Mouse (Mus musculus): ENCODE measurements at regions not wholly inside any gene's neighbourhood (a gene's known extent, or its start where the extent isn't known, plus 50 kb on each side); places are given as distances from the start of the nearest gene placed in this dataset.

DNA sequence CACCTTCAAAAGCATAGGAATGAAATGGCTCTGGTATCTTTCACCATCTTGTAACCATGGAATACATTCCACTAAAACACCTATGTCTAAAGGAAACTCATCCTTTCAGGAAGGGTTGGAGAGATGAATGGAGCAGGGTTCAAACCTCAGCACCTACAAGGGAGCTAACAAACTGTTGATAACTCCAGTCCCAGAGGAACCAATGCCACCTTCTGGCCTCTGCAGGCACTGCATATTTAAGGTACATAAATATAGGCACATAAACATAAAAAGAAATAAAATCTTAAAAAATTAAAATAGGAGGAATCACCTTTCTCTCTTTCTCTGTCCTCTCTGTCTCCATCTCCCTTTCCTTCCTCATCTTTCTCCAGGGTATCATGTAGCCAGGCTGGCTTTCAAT lies 256.9 kb downstream of the Gm11361 start:
- Histone ChIP-seq H3K4me1 (replicated peaks) (peaks cover 6% of the 10 kb centered on the region; the same call in 1 of the 2 replicates), H3K9ac (replicated peaks) (no peak overlapping the region), H3K27ac (no peak overlapping the region), H3K4me2 (no peak overlapping the region), H3K9me3 (no peaks in the 10 kb centered on the region), H3K4me3 (replicated peaks) (no peak overlapping the region), H3K36me3 (no peaks in the 10 kb centered on the region), H3K27me3 (no peaks in the 10 kb centered on the region)
- ATAC-seq (ENCODE audit: insufficient number of reproducible peaks, insufficient read depth, low FRiP score, low TSS enrichment, low read depth) = no peak

GRCm38 (mm10) chr13:28513336-28513735 lies 256.0 kb downstream of the Gm11361 start:
- Histone ChIP-seq H3K27me3 (no peaks in the 10 kb centered on the region), H3K4me1 (replicated peaks) (peaks cover 6% of the 10 kb centered on the region; the same call in 1 of the 2 replicates), H3K36me3 (no peaks in the 10 kb centered on the region), H3K27ac (no peak overlapping the region), H3K9me3 (no peaks in the 10 kb centered on the region), H3K4me2 (no peak overlapping the region), H3K4me3 (replicated peaks) (no peak overlapping the region), H3K9ac (replicated peaks) (no peak overlapping the region)
- ATAC-seq (ENCODE audit: insufficient number of reproducible peaks, insufficient read depth, low FRiP score, low TSS enrichment, low read depth) = no peak
- 93% methylated on average over 7 of the region's 7 CpGs for WGBS

GRCm38 (mm10) chr13:28512573-28513334 lies 255.4 kb downstream of the Gm11361 start:
- no peak for ATAC-seq (ENCODE audit: insufficient number of reproducible peaks, insufficient read depth, low FRiP score, low TSS enrichment, low read depth)
- Histone ChIP-seq H3K4me1 (replicated peaks) (peaks cover 6% of the 10 kb centered on the region; the same call in 1 of the 2 replicates), H3K9ac (replicated peaks) (no peak overlapping the region), H3K4me2 (no peak overlapping the region), H3K27me3 (no peaks in the 10 kb centered on the region), H3K4me3 (replicated peaks) (no peak overlapping the region), H3K27ac (0 out of 2 replicates have a peak overlapping the region, but pooled peaks have one; percentile 9), H3K9me3 (no peaks in the 10 kb centered on the region), H3K36me3 (no peaks in the 10 kb centered on the region)
- 69% methylated on average over 11 of the region's 11 CpGs for WGBS

DNA sequence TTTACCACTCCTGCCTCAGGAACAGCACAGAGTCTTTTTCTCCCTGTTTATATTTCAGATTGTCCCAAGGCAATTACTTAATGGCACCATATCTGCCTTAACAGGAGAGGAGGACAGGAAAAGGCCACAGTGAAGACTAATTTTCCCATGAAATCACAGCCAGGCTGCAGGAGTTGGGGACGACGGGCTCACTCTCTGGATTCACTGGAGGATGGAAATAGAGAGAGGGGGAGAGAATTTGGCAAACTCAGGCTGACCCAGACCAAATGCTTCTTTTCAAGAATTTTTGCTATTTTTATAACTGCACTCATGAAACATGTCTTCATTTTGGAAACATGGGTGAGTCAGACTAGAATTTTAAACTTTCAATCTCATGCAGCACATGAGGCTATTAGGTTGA lies 250.9 kb downstream of the Gm11361 start:
- WGBS = 30% methylated on average over 2 of the region's 2 CpGs
- no peaks in the 10 kb centered on the region for H3K27me3 ChIP-seq
- ATAC-seq (ENCODE audit: insufficient number of reproducible peaks, insufficient read depth, low FRiP score, low TSS enrichment, low read depth) = no peak
- peaks cover 6% of the 10 kb centered on the region; the same call in 1 of the 2 replicates for H3K4me1 ChIP-seq (replicated peaks)
- H3K27ac ChIP-seq = no peak overlapping the region
- no peaks in the 10 kb centered on the region for H3K9me3 ChIP-seq
- H3K9ac ChIP-seq (replicated peaks) = no peak overlapping the region
- no peak overlapping the region for H3K4me2 ChIP-seq
- H3K4me3 ChIP-seq (replicated peaks) = no peak overlapping the region
- peaks cover 13% of the 10 kb centered on the region; the same call in 1 of the 2 replicates for H3K36me3 ChIP-seq

DNA sequence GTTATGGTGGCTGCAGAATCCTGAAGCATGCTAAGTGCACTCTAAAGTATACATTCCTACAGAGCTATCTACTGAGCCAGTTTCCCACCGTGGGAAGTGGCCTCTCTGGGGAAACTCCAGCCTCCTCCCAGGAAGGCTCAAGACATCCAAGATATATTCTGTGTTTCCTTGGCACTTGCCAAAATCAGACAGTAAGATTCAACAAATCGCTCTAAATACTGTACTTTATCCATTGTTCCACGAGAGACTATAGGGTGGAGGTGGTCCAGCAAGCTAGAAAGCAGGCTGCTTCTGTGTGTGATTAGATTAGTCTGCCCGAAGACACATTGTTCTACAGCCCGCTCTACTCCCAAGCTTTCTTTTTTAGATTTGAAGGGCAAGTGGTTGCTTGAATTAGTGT lies 250.5 kb downstream of the Gm11361 start:
- WGBS = 71% methylated on average over 5 of the region's 5 CpGs
- Histone ChIP-seq H3K36me3 (peaks cover 17% of the 10 kb centered on the region; the same call in 1 of the 2 replicates), H3K4me3 (replicated peaks) (no peak overlapping the region), H3K27ac (no peak overlapping the region), H3K27me3 (no peaks in the 10 kb centered on the region), H3K4me2 (no peak overlapping the region), H3K9me3 (no peaks in the 10 kb centered on the region), H3K4me1 (replicated peaks) (peaks cover 8% of the 10 kb centered on the region), H3K9ac (replicated peaks) (no peak overlapping the region)
- ATAC-seq (ENCODE audit: insufficient number of reproducible peaks, insufficient read depth, low FRiP score, low TSS enrichment, low read depth) = no peak

- H3K9ac ChIP-seq (replicated peaks) = no peak overlapping the region
- H3K4me3 ChIP-seq (replicated peaks) = no peak overlapping the region
- no peak overlapping the region for H3K4me2 ChIP-seq
- no peak overlapping the region for H3K27ac ChIP-seq
- no peaks in the 10 kb centered on the region for H3K27me3 ChIP-seq
- H3K36me3 ChIP-seq = peaks cover 17% of the 10 kb centered on the region; the same call in 1 of the 2 replicates
- no peaks in the 10 kb centered on the region for H3K9me3 ChIP-seq
- no peak for ATAC-seq (ENCODE audit: insufficient number of reproducible peaks, insufficient read depth, low FRiP score, low TSS enrichment, low read depth)
- H3K4me1 ChIP-seq (replicated peaks) = peaks cover 13% of the 10 kb centered on the region
- whole genome bisulfite sequencing = 73% methylated on average over 3 of the region's 3 CpGs
Observed at GRCm38 (mm10) chr13:28504340-28504739, 247.0 kb downstream of the Gm11361 start.

DNA sequence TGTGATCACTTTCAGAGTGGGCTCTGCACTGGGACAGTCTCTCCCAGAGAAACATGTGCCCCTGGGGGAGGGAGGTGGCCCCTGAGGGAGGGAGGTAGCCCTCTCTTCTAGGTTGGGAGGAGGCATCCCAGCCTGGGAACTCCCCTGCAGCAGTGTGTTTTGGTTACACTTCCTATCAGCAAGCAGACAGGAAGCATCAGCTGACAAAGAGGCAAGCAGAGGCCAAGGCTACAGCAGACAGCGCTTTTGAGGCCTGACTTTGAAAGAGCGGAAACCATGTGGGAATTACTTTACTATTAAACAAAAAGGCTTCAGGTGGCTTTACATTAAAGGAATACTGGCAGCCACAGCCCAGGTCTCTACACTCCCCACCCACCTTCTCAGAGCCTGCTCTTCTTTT lies 244.8 kb downstream of the Gm11361 start:
- ATAC-seq (ENCODE audit: insufficient number of reproducible peaks, insufficient read depth, low FRiP score, low TSS enrichment, low read depth) = no peak
- Histone ChIP-seq H3K4me1 (replicated peaks) (peaks cover 13% of the 10 kb centered on the region), H3K27me3 (no peaks in the 10 kb centered on the region), H3K36me3 (peaks cover 17% of the 10 kb centered on the region; the same call in 1 of the 2 replicates), H3K4me2 (no peak overlapping the region), H3K9ac (replicated peaks) (no peak overlapping the region), H3K4me3 (replicated peaks) (no peak overlapping the region), H3K9me3 (no peaks in the 10 kb centered on the region), H3K27ac (no peak overlapping the region)
- 46% methylated on average over 2 of the region's 2 CpGs for WGBS

DNA sequence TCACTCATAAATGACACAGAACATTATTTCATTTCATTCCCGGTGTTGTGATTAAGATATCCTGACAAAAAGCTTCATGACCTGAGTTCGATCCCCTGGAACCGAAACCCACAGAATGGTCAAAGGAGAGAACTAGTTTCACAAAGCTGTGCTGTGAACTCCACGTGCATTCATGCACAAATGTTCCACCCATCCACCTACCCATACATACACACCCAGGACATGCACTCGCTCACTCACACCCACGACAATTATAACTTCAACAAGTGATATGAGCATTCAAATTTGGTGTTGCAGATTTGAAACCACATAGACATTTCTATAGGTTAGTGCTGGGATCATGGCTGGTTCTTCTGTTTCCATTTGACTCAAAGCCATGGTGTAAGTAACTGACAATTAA lies 243.4 kb downstream of the Gm11361 start:
- Histone ChIP-seq H3K4me3 (replicated peaks) (no peak overlapping the region), H3K9ac (replicated peaks) (no peak overlapping the region), H3K9me3 (no peaks in the 10 kb centered on the region), H3K36me3 (peaks cover 17% of the 10 kb centered on the region; the same call in 1 of the 2 replicates), H3K27ac (no peak overlapping the region), H3K4me2 (no peak overlapping the region), H3K4me1 (replicated peaks) (peaks cover 13% of the 10 kb centered on the region), H3K27me3 (no peaks in the 10 kb centered on the region)
- 93% methylated on average over 6 of the region's 6 CpGs for WGBS
- ATAC-seq (ENCODE audit: insufficient number of reproducible peaks, insufficient read depth, low FRiP score, low TSS enrichment, low read depth) = no peak

DNA sequence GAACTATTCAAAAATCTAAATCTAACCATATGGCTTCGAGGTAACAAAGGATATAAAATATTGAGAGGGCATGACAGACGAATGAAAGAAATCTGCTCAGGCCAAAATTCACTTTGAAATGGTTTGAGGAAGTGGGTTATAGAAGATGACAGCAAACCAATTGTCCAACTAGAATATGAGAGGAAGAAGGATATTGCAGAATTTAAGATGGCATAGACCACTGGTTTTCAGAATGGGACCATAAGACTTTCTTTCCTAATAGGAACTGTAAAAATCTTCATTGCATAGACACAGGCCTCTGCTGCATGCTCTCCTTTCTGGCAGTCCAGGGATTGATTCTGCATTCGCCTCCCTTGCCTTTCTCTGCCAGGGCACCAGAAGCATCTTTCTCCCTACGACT lies 240.2 kb downstream of the Gm11361 start:
- no peak overlapping the region for H3K4me2 ChIP-seq
- no peaks in the 10 kb centered on the region for H3K27me3 ChIP-seq
- ATAC-seq (ENCODE audit: insufficient number of reproducible peaks, insufficient read depth, low FRiP score, low TSS enrichment, low read depth) = no peak
- no peaks in the 10 kb centered on the region for H3K9me3 ChIP-seq
- H3K9ac ChIP-seq (replicated peaks) = no peak overlapping the region
- WGBS = 92% methylated on average over 4 of the region's 4 CpGs
- no peak overlapping the region for H3K27ac ChIP-seq
- no peaks in the 10 kb centered on the region for H3K36me3 ChIP-seq
- no peak overlapping the region for H3K4me3 ChIP-seq (replicated peaks)
- peaks cover 10% of the 10 kb centered on the region for H3K4me1 ChIP-seq (replicated peaks)

- H3K27ac ChIP-seq = no peak overlapping the region
- H3K9ac ChIP-seq (replicated peaks) = no peak overlapping the region
- 87% methylated on average over 2 of the region's 2 CpGs for WGBS
- no peak overlapping the region for H3K4me3 ChIP-seq (replicated peaks)
- H3K9me3 ChIP-seq = no peaks in the 10 kb centered on the region
- H3K36me3 ChIP-seq = peaks cover 3% of the 10 kb centered on the region; the same call in 1 of the 2 replicates
- ATAC-seq (ENCODE audit: insufficient number of reproducible peaks, insufficient read depth, low FRiP score, low TSS enrichment, low read depth) = no peak
- no peaks in the 10 kb centered on the region for H3K27me3 ChIP-seq
- H3K4me1 ChIP-seq (replicated peaks) = 0 out of 2 replicates have a peak, but pooled peaks cover 4% of the 10 kb centered on the region
- H3K4me2 ChIP-seq = no peak overlapping the region
Observed at GRCm38 (mm10) chr13:28492015-28492414, 234.7 kb downstream of the Gm11361 start.

- H3K9ac ChIP-seq (replicated peaks) = no peak overlapping the region
- peaks cover 3% of the 10 kb centered on the region; the same call in 1 of the 2 replicates for H3K36me3 ChIP-seq
- H3K27ac ChIP-seq = no peak overlapping the region
- no peak overlapping the region for H3K4me3 ChIP-seq (replicated peaks)
- no peaks in the 10 kb centered on the region for H3K27me3 ChIP-seq
- ATAC-seq (ENCODE audit: insufficient number of reproducible peaks, insufficient read depth, low FRiP score, low TSS enrichment, low read depth) = no peak
- no peaks in the 10 kb centered on the region; the same call in 1 of the 2 replicates for H3K4me1 ChIP-seq (replicated peaks)
- no peak overlapping the region for H3K4me2 ChIP-seq
- no peaks in the 10 kb centered on the region for H3K9me3 ChIP-seq
- WGBS = 79% methylated on average over 3 of the region's 3 CpGs
Observed at GRCm38 (mm10) chr13:28483727-28484126, 226.4 kb downstream of the Gm11361 start.

All from limb, embryonic 12.5 days (tissue).